Mouse (Mus musculus) midbrain, embryonic 13.5 days (tissue): ENCODE results near the gene Fzd1. TPM values are rescaled to one million over a fixed set of nuclear protein-coding genes. Genes with fewer than 3 reads are reported as not detected.

ENCODE experiments used
- ATAC-seq: fragments of 200-750 bp; cut with Nextera tagmentation; 2 replicates; pipeline ENCODE4 v1.8.0; 2017; ENCODE audit warnings: mild to moderate bottlenecking, moderate TSS enrichment, moderate library complexity
- H3K27ac ChIP-seq: fragments of 300-500 bp; sonication (generic); 2 replicates; pipeline ENCODE4 v1.5.1; 2015; ENCODE audit warnings: inconsistent platforms, mild to moderate bottlenecking, moderate library complexity
- H3K27me3 ChIP-seq: fragments of 300-500 bp; sonication (generic); 2 replicates; pipeline ENCODE4 v1.6.1; 2015; ENCODE audit warnings: mild to moderate bottlenecking, inconsistent platforms
- H3K36me3 ChIP-seq: fragments of 300-500 bp; sonication (generic); 2 replicates; pipeline ENCODE4 v1.6.1; 2015; ENCODE audit warnings: mild to moderate bottlenecking, inconsistent platforms
- H3K4me1 ChIP-seq: fragments of 300-500 bp; sonication (generic); replicated peaks from 2 replicates; pipeline ENCODE4 v1.6.1; 2015; ENCODE audit warnings: inconsistent platforms
- H3K4me2 ChIP-seq: fragments of 300-500 bp; sonication (generic); replicated peaks from 2 replicates; pipeline ENCODE4 v1.6.1; 2015; ENCODE audit warnings: moderate library complexity, mild to moderate bottlenecking, inconsistent platforms
- H3K4me3 ChIP-seq: fragments of 300-500 bp; sonication (generic); replicated peaks from 2 replicates; pipeline ENCODE4 v1.5.1; 2015; ENCODE audit warnings: mild to moderate bottlenecking, inconsistent platforms
- H3K9ac ChIP-seq: fragments of 300-500 bp; sonication (generic); replicated peaks from 2 replicates; pipeline ENCODE4 v1.6.1; 2015; ENCODE audit warnings: mild to moderate bottlenecking, inconsistent platforms
- H3K9me3 ChIP-seq: fragments of 300-500 bp; sonication (generic); 2 replicates; pipeline ENCODE4 v1.6.1; 2016; ENCODE audit warnings: mild to moderate bottlenecking, inconsistent platforms
- WGBS: fragments of 180-500 bp; shearing (Covaris S2); methylation state at CpG from one replicate; pipeline ENCODE4 v1.1.7; 2015; 5-methylcytosine and 5-hydroxymethylcytosine counted together
- polyA plus RNA-seq: library from polyadenylated mRNA; unstranded; fragments of >200 nt; fragmentation: Nextera tagmentation; extraction: Ambion mirVana; gene quantifications from 2 replicates; pipeline ENCODE4 v1.2.1, GENCODE M21; 2015

The Fzd1 gene
- polyA plus RNA-seq, 1 experiment from 2014 or later, result 39.0 TPM

DNA sequence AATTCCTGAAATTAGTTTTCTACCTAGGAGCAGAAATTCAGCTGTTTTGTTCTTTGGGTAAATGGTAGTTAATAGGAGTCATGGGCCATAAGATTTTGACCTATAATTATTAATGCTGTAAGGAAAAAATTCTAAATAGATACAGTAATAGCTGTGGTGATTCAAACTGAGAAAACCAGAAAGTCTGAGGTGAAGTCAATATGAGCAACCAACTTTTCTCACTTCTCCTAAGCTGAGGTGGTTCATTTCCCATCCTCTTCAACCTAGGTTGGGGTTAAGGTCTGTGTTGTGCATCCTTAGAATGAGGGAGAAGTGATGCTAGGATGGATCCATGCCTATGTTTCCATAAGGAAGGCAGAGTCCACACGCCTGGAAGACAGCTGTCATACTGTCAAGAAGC, 12.8 kb upstream of the Fzd1 start:
- Histone ChIP-seq H3K27me3 (no peaks in the 10 kb centered on the region), H3K4me3 (no peak overlapping the region), H3K9me3 (no peaks in the 10 kb centered on the region), H3K4me1 (peaks cover 13% of the 10 kb centered on the region), H3K27ac (no peak overlapping the region), H3K4me2 (no peak overlapping the region), H3K36me3 (no peaks in the 10 kb centered on the region), H3K9ac (no peak overlapping the region)
- no peak for ATAC-seq
- WGBS, result 83% methylated on average over 1 of the region's 1 CpGs

DNA sequence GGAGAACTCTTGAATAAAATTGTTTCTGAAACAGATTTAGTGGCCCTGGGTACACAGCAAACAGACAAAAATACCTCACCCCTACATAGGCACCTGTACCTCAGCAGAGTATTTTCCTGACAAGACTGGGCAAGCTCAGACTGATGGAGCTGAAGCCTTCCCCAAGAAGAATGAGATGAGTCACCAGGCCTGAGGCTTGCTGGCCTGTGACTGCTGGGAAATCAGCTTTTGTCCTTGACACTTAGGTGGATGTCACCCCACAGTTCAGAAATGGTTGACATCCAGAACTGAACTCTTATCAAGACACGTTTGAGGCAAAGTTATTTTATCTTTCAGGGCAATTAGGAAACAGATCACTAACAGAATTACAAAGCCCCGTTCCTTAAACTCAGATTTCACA, 10.1 kb upstream of the Fzd1 start:
- no peaks in the 10 kb centered on the region for H3K4me1 ChIP-seq
- ATAC-seq, result no peak
- no peak overlapping the region for H3K9ac ChIP-seq
- 80% methylated on average over 2 of the region's 2 CpGs for WGBS
- H3K4me3 ChIP-seq, result no peak overlapping the region
- H3K36me3 ChIP-seq, result no peaks in the 10 kb centered on the region
- H3K9me3 ChIP-seq, result no peaks in the 10 kb centered on the region
- no peak overlapping the region for H3K4me2 ChIP-seq
- no peaks in the 10 kb centered on the region for H3K27me3 ChIP-seq
- no peak overlapping the region for H3K27ac ChIP-seq

DNA sequence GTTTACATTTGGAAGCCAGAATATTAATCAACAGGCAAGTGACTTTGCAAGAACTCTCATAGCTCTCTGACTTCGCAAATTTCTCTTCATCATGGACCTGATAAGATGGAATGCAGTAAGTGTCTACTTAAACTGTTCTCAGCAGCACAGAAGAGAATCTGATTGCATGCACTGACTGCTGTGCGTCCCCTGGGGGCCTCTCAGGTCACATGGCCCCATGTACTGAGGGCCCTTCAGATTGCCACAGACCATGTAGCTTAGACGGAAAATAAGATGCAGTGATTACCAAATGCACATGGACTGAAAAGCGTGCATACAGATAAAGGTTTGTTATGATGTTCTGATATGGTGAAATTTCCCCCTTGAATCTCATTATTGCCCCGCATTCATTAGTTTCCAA, 8.9 kb upstream of the Fzd1 start:
- no peak overlapping the region for H3K27ac ChIP-seq
- H3K4me3 ChIP-seq, result no peak overlapping the region
- no peak for ATAC-seq
- no peaks in the 10 kb centered on the region for H3K9me3 ChIP-seq
- H3K4me1 ChIP-seq, result no peaks in the 10 kb centered on the region
- no peaks in the 10 kb centered on the region for H3K36me3 ChIP-seq
- H3K4me2 ChIP-seq, result no peak overlapping the region
- H3K9ac ChIP-seq, result no peak overlapping the region
- WGBS, result 79% methylated on average over 5 of the region's 5 CpGs
- no peaks in the 10 kb centered on the region for H3K27me3 ChIP-seq

DNA sequence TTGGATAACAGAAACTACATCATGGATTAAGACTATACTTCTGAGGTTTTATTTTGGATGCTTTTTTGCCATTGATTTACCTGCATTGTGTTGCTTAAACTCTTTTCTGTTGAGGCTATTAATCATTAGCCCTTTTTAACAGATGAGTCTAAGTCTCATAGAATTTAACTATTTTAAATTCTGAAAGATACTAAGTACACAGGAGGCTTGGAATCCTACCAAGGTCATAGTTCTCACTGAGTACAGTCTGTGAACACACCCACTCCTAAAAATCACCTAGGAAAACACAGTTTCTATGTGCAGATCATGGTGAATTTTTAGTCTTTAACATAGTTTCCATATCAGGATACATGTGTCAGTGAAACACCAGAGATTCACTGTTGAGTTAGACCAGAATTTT, 4.1 kb upstream of the Fzd1 start:
- Histone ChIP-seq H3K36me3 (no peaks in the 10 kb centered on the region), H3K4me1 (peaks cover 11% of the 10 kb centered on the region), H3K27me3 (peaks cover 4% of the 10 kb centered on the region; the same call in 1 of the 2 replicates), H3K9me3 (no peaks in the 10 kb centered on the region), H3K4me3 (no peak overlapping the region), H3K4me2 (no peak overlapping the region), H3K27ac (no peak overlapping the region), H3K9ac (no peak overlapping the region)
- no peak for ATAC-seq

DNA sequence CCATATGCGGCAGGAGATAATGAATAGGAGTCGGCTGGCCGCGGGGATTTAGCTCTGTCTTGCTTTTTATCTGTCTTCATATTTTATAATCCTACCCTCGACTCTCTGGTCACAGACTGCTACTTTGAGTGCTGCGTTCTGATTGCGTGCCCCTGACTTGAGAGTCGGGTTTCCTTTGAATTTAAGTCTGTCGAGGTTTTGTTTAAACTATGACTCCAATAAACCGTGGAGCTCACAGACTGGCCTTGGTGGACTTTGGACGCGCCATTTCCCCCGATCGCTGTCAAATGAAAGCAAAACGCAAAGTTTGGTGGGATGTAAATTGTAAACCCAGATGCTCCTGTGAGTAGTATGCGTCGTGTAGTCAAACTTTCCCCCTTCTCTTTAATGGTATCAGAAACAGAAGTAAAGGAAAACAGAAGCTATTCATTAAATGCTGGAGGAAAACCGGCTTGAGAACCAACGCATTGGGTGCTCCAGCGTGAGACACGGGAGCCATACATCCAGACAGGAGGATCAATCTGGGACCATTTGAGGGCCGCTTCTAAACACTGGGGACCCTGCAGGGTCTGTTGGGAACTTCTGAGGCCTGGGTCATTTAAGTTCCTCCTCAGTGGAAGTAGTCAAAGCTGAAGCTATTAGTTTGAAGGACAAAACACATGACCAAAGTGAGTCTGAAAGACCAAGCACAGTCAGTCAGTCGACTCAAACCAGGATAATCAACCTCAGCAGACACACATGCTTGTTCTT, 671 bp upstream of the Fzd1 start:
- no peak; the same call in 1 of the 2 replicates for ATAC-seq

DNA sequence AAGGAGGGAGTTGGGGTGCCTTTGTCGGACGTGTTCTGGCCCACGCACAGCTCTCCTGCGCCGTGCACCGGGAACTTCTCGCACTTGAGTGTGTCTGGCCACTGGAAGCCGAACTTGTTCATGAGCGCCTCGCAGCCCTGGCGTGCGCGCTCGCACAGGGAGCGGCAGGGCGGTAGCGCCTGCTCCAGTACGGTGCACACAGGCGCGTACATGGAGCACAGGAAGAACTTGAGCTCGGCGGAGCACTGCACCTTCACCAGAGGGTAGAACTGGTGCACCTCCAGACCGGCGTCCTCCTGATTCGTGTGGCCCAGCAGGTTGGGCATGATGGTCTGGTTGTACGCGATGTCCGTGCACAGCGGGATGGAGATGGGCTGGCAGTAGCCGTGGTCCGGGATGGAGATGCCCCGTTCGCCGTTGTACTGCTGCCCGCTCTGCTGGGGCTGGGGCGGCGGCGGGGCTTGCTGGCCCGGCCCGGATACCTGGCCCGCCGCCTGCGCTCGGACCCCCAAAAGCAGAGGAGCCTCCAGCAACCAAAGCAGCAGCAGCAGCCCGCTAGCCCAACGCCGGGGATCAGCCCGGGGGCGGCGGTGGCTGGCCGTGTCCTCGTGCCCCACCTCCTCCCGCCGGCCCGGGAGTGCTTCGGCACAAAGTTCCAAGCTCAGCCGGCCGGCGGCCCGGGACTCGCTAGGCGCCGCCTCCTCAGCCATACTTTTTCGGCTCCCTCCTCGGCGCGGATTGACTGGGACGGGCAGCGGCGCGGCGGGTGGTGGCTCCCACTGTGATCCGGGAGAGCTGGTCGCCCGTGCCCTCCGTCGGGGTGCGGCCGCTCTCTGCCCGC, 744 bp downstream of the Fzd1 start:
- peak; percentile 47 for ATAC-seq
- peak overlapping the region; percentile 92 for H3K4me3 ChIP-seq
- WGBS, result under 1% methylated on average over 79 of the region's 80 CpGs
- H3K4me1 ChIP-seq, result peaks cover 40% of the 10 kb centered on the region
- H3K9me3 ChIP-seq, result no peaks in the 10 kb centered on the region
- H3K36me3 ChIP-seq, result no peaks in the 10 kb centered on the region
- H3K27me3 ChIP-seq, result peaks cover 4% of the 10 kb centered on the region; the same call in 1 of the 2 replicates
- peak overlapping the region; percentile 99 for H3K27ac ChIP-seq
- peak overlapping the region; percentile 97 for H3K9ac ChIP-seq
- peak overlapping the region; percentile 89 for H3K4me2 ChIP-seq

More for the DNA sequence above, 671 bp upstream of the Fzd1 start:
- H3K9ac ChIP-seq, result peak overlapping the region; percentile 97
- H3K27ac ChIP-seq, result peak overlapping the region; percentile 99
- H3K36me3 ChIP-seq, result no peaks in the 10 kb centered on the region
- under 1% methylated on average over 23 of the region's 23 CpGs for WGBS
- H3K27me3 ChIP-seq, result peaks cover 4% of the 10 kb centered on the region; the same call in 1 of the 2 replicates
- H3K4me2 ChIP-seq, result peak overlapping the region; percentile 89
- peaks cover 37% of the 10 kb centered on the region for H3K4me1 ChIP-seq
- H3K9me3 ChIP-seq, result no peaks in the 10 kb centered on the region
- peak overlapping the region; percentile 92 for H3K4me3 ChIP-seq

DNA sequence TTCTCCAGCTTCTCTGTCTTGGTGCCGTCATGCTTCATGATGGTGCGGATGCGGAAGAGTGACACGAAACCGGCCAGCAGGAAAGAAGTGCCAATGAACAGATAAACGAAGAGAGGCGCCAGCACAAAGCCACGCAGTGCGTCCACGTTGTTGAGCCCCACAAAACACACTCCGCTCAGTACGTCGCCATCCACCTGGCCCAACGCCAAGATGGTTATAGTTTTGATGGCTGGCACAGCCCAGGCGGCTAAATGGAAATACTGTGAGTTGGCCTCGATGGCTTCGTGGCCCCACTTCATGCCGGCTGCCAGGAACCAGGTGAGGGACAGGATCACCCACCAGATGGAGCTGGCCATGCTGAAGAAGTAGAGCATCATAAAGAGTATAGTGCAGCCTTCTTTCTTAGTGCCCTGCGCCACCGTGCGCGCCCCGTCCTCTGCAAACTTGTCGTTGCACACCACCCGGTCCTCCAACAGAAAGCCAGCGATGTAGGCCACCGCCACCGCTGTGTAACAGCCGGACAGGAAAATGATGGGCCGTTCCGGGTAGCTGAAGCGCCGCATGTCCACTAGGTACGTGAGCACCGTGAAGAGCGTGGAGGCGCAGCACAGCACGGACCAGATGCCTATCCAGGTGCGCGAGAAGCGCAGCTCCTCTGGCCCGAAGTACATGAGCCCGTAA, 1.7 kb downstream of the Fzd1 start:
- ATAC-seq, result peak; percentile 10; the same call in 1 of the 2 replicates
- Histone ChIP-seq H3K27ac (peak overlapping the region; percentile 99), H3K4me2 (peak overlapping the region; percentile 89), H3K9ac (peak overlapping the region; percentile 97), H3K4me1 (peaks cover 43% of the 10 kb centered on the region), H3K4me3 (peak overlapping the region; percentile 92), H3K36me3 (no peaks in the 10 kb centered on the region), H3K9me3 (no peaks in the 10 kb centered on the region), H3K27me3 (peaks cover 4% of the 10 kb centered on the region; the same call in 1 of the 2 replicates)
- 2% methylated on average over 43 of the region's 43 CpGs for WGBS

DNA sequence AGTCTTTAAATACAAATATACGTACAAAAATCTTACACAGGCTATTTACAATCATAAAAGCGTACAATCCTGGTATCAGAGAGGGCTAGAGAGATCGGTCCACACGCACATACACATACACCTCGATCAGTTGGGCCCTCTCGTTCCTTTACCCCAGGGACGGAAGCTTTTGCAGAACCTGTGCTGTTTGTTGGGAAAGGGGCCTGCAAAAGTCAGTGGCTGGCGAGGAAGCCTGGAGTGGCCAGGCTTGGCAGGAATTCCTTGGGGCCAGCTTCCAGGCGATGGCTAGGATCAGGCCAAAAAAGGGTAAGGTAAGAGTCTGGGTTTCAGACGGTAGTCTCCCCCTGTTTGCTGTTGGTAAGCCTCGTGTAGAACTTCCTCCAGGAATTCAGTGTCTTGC, 2.5 kb downstream of the Fzd1 start:
- Histone ChIP-seq H3K27ac (peak overlapping the region; percentile 99), H3K9me3 (no peaks in the 10 kb centered on the region), H3K4me1 (peaks cover 43% of the 10 kb centered on the region), H3K27me3 (peaks cover 2% of the 10 kb centered on the region; the same call in 1 of the 2 replicates), H3K36me3 (no peaks in the 10 kb centered on the region), H3K4me3 (peak overlapping the region; percentile 92), H3K4me2 (peak overlapping the region; percentile 89), H3K9ac (peak overlapping the region; percentile 97)
- 28% methylated on average over 11 of the region's 11 CpGs for WGBS
- ATAC-seq, result no peak

DNA sequence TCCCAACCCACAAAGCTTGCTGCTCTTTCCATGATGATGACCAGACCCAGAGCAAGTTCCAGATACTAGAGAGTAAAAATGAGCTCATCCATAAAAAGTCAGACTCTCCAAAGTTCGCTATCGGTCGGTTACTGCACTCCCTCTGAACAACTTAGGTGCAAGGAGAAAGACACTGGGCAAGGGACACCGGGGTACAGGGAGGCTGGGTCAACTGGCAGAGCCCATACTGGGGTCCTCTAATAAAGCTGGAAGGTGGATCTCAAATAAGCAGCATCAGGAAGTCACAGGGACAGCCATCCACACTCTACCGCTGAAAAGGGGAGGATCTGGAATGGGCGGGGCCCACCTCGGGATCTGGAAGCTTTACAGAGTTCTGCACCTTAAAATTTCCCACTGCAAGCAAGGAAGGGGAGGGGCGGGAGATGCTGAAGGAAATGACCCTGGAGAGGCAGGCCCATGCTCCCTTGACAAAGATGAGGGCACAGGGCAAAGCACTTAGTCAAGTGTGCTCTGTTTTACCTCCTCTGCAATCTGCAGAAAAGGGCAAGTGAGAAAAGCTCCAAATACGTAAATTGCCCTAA, 3.0 kb downstream of the Fzd1 start:
- WGBS, result 27% methylated on average over 9 of the region's 9 CpGs
- ATAC-seq, result no peak
- peaks cover 43% of the 10 kb centered on the region for H3K4me1 ChIP-seq
- peak overlapping the region; percentile 92 for H3K4me3 ChIP-seq
- H3K36me3 ChIP-seq, result no peaks in the 10 kb centered on the region
- H3K27me3 ChIP-seq, result no peaks in the 10 kb centered on the region
- peak overlapping the region; percentile 89 for H3K4me2 ChIP-seq
- no peaks in the 10 kb centered on the region for H3K9me3 ChIP-seq
- H3K27ac ChIP-seq, result peak overlapping the region; percentile 99
- H3K9ac ChIP-seq, result peak overlapping the region; percentile 97

DNA sequence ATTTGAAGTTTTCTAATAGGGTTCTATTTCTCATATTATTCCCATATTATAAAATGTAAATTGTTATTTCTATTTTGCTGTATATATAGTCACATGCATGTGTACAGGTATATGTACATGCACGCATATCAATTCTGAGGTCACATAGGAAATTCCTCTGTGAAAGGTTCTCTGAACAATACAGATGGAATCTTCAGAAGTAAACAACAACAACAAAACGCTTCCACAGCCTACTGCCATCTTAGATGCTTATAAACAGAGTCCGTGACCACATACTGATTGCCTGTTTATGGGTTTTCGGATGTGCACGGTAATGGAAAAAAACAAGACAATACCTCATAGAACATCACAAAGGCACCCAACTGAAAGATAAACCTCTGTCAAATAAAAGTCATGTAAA, 4.7 kb downstream of the Fzd1 start:
- Histone ChIP-seq H3K27me3 (no peaks in the 10 kb centered on the region), H3K4me1 (peaks cover 33% of the 10 kb centered on the region), H3K4me2 (peak overlapping the region; percentile 54), H3K4me3 (peak overlapping the region; percentile 37), H3K9ac (peak overlapping the region; percentile 55), H3K9me3 (no peaks in the 10 kb centered on the region), H3K27ac (0 out of 2 replicates have a peak overlapping the region, but pooled peaks have one; percentile 32), H3K36me3 (no peaks in the 10 kb centered on the region)
- WGBS, result 77% methylated on average over 5 of the region's 5 CpGs
- no peak for ATAC-seq

DNA sequence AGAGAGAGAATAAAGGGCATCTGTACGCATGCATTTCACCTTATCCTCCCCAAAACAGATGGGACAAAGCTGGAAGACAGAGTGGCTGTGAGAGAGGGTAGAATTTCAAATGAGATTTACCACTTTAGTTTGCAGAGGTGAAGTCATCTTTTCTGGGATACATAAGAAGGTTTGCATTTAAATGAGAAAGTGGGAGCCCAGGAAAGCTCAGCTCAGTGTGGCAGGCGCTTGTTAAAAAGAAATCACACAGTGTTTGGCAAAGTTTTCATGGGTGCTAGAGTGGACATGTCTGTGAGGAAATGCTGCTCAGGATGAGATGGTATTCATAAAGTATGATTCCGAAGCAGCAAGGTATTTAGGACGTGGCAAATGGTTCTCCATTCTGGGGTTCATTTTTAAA, 15.1 kb downstream of the Fzd1 start:
- H3K9ac ChIP-seq, result no peak overlapping the region
- no peak overlapping the region for H3K27ac ChIP-seq

More for the DNA sequence above, 15.1 kb downstream of the Fzd1 start:
- Histone ChIP-seq H3K4me2 (no peak overlapping the region), H3K4me1 (peaks cover 16% of the 10 kb centered on the region), H3K36me3 (no peaks in the 10 kb centered on the region), H3K4me3 (no peak overlapping the region), H3K27me3 (no peaks in the 10 kb centered on the region), H3K9me3 (no peaks in the 10 kb centered on the region)
- no peak for ATAC-seq
- 52% methylated on average over 4 of the region's 4 CpGs for WGBS
